Mouse (Mus musculus): ENCODE measurements around the gene Batf3.

GRCm38 (mm10) chr1:191122744-191123143, 25.1 kb downstream of the Batf3 start:
- TF ChIP-seq POLR2A (IDR thresholded peaks at IDR 0.05; ENCODE audit: control insufficient read depth, extremely low read depth, insufficient read depth, low read length, poor library complexity) (no peak), CTCF (IDR thresholded peaks at IDR 0.05; ENCODE audit: borderline replicate concordance, control insufficient read depth, extremely low read depth, insufficient read depth, low read length, poor library complexity) (no peak)

Measured in thymus, adult 2 months (tissue).